ENCODE assay signal across 10 mouse cellular contexts in the genomic region with DNA sequence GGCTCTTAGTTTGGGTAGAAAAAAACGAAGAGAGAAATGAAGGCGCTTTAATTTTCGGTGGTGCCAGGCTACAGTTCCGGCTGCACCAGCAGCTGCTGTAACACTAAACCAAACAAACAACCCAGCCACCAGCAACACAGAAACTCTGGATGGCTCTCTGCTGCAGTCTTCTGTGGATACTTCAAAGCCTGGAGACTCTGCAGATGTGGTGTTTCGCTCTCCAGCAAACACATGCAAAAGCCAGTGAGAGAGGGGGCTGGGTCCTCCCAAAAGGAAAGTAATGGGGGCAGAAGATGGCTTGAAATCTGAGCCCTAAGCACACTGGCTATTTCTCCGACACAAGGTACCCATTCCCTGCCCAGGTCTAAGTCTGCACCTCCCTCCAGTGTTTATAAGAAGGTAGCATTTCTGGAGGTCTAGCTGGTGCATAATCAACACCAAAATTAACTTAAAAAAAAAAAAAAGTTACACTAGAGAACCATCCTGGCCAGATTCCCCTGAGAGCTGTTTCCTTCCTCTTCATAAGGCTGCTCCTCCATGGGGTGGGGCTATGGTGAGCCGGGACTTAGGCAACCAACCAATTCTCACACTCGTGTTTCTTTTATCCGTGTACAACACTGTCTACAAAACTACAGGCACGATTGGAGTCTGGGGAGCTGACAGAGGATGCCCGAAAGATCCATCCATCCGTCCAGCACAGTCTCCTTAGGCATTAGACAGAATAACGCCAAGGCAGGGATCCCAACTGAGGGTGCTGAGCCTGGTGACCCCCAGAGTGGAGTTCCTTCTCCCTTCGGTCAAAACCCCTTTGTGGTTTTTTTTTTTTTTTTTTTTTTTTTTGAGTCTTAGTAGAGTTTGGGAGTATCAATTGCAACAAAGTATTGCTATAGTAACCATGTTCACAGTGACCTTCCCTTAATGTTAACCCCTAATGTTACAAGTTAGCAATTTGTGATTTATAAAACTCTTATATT. TPM values are rescaled to one million over a fixed set of nuclear protein-coding genes. Genes with fewer than 3 reads are reported as not detected.
DNase-seq lines count a peak whose midpoint lies in the region; ATAC-seq and TF ChIP-seq lines count a peak whose summit lies in the region.
"Had no signal": no experiment of that assay in that cellular context is flagged by ENCODE, and none has a peak within 500 bp of the region (broad histone marks: within the 10 kb centered on the region; RNA-seq: fewer than 3 reads in every experiment).

No protein-coding gene starts in this region.

- 23% methylated on average over 14 of the region's 14 CpGs for WGBS in liver, postnatal 0 days (ENCODE audit: insufficient replicate concordance)
- 35% methylated on average over 14 of the region's 14 CpGs for WGBS in liver, embryonic 12.5 days (ENCODE audit: insufficient replicate concordance)
- 26% methylated on average over 14 of the region's 14 CpGs for WGBS in embryonic facial prominence, embryonic 14.5 days
- 22% methylated on average over 14 of the region's 14 CpGs for WGBS in limb, embryonic 14.5 days
- WGBS in thymus, adult 2 months, result 23% methylated on average over 14 of the region's 14 CpGs
- WGBS in forebrain, embryonic 12.5 days, result 65% methylated on average over 14 of the region's 14 CpGs

- no peak for TF ChIP-seq EP300 in liver, postnatal 0 days (IDR thresholded peaks at IDR 0.05; ENCODE audit: low read depth)

- ATAC-seq in liver, postnatal 0 days, result no peak
- no peak for ATAC-seq in liver, embryonic 12.5 days
- ATAC-seq in embryonic facial prominence, embryonic 14.5 days (ENCODE audit: low read depth), result 0 out of 2 replicates have a peak, but pooled peaks have one; percentile 65
- ATAC-seq in limb, embryonic 14.5 days (ENCODE audit: low FRiP score, low read depth), result peak; percentile 62; the same call in 1 of the 2 replicates
- ATAC-seq in forebrain, embryonic 12.5 days (ENCODE audit: low FRiP score), result no peak

- no peak overlapping the region for H3K27ac ChIP-seq in liver, postnatal 0 days (ENCODE audit: low read depth)
- no peak overlapping the region for H3K27ac ChIP-seq in liver, embryonic 12.5 days
- peak overlapping the region; percentile 9; the same call in 1 of the 2 replicates for H3K27ac ChIP-seq in embryonic facial prominence, embryonic 14.5 days (replicated peaks; ENCODE audit: low read depth, low read length)
- H3K27ac ChIP-seq in limb, embryonic 14.5 days (replicated peaks; ENCODE audit: low read depth, low read length), result no peak overlapping the region; the same call in 1 of the 2 replicates
- 0 out of 2 replicates have a peak overlapping the region, but pooled peaks have one; percentile 2 for H3K27ac ChIP-seq in thymus, adult 2 months (ENCODE audit: control insufficient read depth, insufficient read depth, low read length)
- no peak overlapping the region for H3K27ac ChIP-seq in forebrain, embryonic 12.5 days
- H3K27ac ChIP-seq: hindbrain, embryonic 14.5 days; liver, embryonic 13.5 days had no signal

- no peak overlapping the region for H3K9ac ChIP-seq in liver, postnatal 0 days (replicated peaks)
- H3K9ac ChIP-seq in liver, embryonic 12.5 days, result no peak overlapping the region
- H3K9ac ChIP-seq in embryonic facial prominence, embryonic 14.5 days (ENCODE audit: low read depth, low read length), result 0 out of 2 replicates have a peak overlapping the region, but pooled peaks have one; percentile 26
- H3K9ac ChIP-seq in limb, embryonic 14.5 days (ENCODE audit: low read depth, low read length, severe bottlenecking), result no peak overlapping the region
- no peak overlapping the region for H3K9ac ChIP-seq in forebrain, embryonic 12.5 days
- H3K9ac ChIP-seq: hindbrain, embryonic 14.5 days; liver, embryonic 13.5 days had no signal

- H3K9me3 ChIP-seq in liver, postnatal 0 days (ENCODE audit: low read length), result no peaks in the 10 kb centered on the region
- H3K9me3 ChIP-seq in liver, embryonic 12.5 days (replicated peaks), result no peaks in the 10 kb centered on the region
- H3K9me3 ChIP-seq in embryonic facial prominence, embryonic 14.5 days (ENCODE audit: control insufficient read depth, low read length), result no peaks in the 10 kb centered on the region
- no peaks in the 10 kb centered on the region for H3K9me3 ChIP-seq in limb, embryonic 14.5 days (ENCODE audit: control insufficient read depth, low read length)
- no peaks in the 10 kb centered on the region for H3K9me3 ChIP-seq in forebrain, embryonic 12.5 days
- H3K9me3 ChIP-seq: liver, embryonic 13.5 days had no signal

- TF ChIP-seq POLR2A in limb, embryonic 14.5 days (IDR thresholded peaks at IDR 0.05; ENCODE audit: borderline replicate concordance, extremely low read depth, insufficient read depth, insufficient read length), result no peak
- TF ChIP-seq POLR2A in thymus, adult 2 months (IDR thresholded peaks at IDR 0.05; ENCODE audit: control insufficient read depth, extremely low read depth, insufficient read depth, low read length, poor library complexity), result no peak

- no peaks in the 10 kb centered on the region for H3K27me3 ChIP-seq in liver, postnatal 0 days (ENCODE audit: insufficient read depth, low read length)
- H3K27me3 ChIP-seq in liver, embryonic 12.5 days (replicated peaks), result no peaks in the 10 kb centered on the region
- no peaks in the 10 kb centered on the region for H3K27me3 ChIP-seq in embryonic facial prominence, embryonic 14.5 days (replicated peaks; ENCODE audit: control insufficient read depth, insufficient read depth, low read length)
- no peaks in the 10 kb centered on the region for H3K27me3 ChIP-seq in limb, embryonic 14.5 days (ENCODE audit: control insufficient read depth, insufficient read depth, low read length)
- H3K27me3 ChIP-seq in thymus, adult 2 months (ENCODE audit: control insufficient read depth, insufficient read depth, low read length), result no peaks in the 10 kb centered on the region
- peaks cover 19% of the 10 kb centered on the region for H3K27me3 ChIP-seq in forebrain, embryonic 12.5 days
- H3K27me3 ChIP-seq: liver, embryonic 13.5 days had no signal

- peak overlapping the region; percentile 35; the same call in 1 of the 2 replicates for H3K4me2 ChIP-seq in liver, postnatal 0 days (ENCODE audit: low read depth, low read length)
- H3K4me2 ChIP-seq in liver, embryonic 12.5 days, result no peak overlapping the region
- H3K4me2 ChIP-seq in embryonic facial prominence, embryonic 14.5 days (ENCODE audit: low read depth, low read length), result peak overlapping the region; percentile 31
- H3K4me2 ChIP-seq in limb, embryonic 14.5 days (replicated peaks; ENCODE audit: low read depth, low read length, severe bottlenecking), result peak overlapping the region; percentile 28; the same call in 1 of the 2 replicates
- H3K4me2 ChIP-seq in forebrain, embryonic 12.5 days, result no peak overlapping the region
- H3K4me2 ChIP-seq: hindbrain, embryonic 14.5 days; liver, embryonic 13.5 days had no signal

- peaks cover 2% of the 10 kb centered on the region; the same call in 1 of the 2 replicates for H3K4me1 ChIP-seq in liver, postnatal 0 days (ENCODE audit: insufficient read depth)
- no peaks in the 10 kb centered on the region for H3K4me1 ChIP-seq in liver, embryonic 12.5 days
- peaks cover 27% of the 10 kb centered on the region for H3K4me1 ChIP-seq in embryonic facial prominence, embryonic 14.5 days (ENCODE audit: control insufficient read depth, insufficient read depth, low read length)
- H3K4me1 ChIP-seq in limb, embryonic 14.5 days (ENCODE audit: control insufficient read depth, insufficient read depth, low read length), result peaks cover 25% of the 10 kb centered on the region
- H3K4me1 ChIP-seq in thymus, adult 2 months (replicated peaks; ENCODE audit: control insufficient read depth, insufficient read depth, low read length), result peaks cover 9% of the 10 kb centered on the region
- H3K4me1 ChIP-seq in forebrain, embryonic 12.5 days, result peaks cover 14% of the 10 kb centered on the region
- H3K4me1 ChIP-seq: liver, embryonic 13.5 days had no signal

- no peak for DNase-seq in liver, postnatal 0 days
- DNase-seq in embryonic facial prominence, embryonic 14.5 days (ENCODE audit: low spot score), result peak; percentile 77
- peak; percentile 54 for DNase-seq in limb, embryonic 14.5 days (ENCODE audit: low spot score)
- peak; percentile 45 for DNase-seq in thymus, adult 2 months
- DNase-seq in right cerebral cortex, postnatal 25 days, result no peak
- no peak for DNase-seq in adrenal gland, adult 8-10 months
- DNase-seq: liver, embryonic 13.5 days had no signal

- H3K36me3 ChIP-seq in liver, postnatal 0 days (replicated peaks; ENCODE audit: insufficient read depth, low read length), result no peaks in the 10 kb centered on the region
- no peaks in the 10 kb centered on the region for H3K36me3 ChIP-seq in liver, embryonic 12.5 days
- H3K36me3 ChIP-seq in embryonic facial prominence, embryonic 14.5 days (ENCODE audit: control insufficient read depth, insufficient read depth, low read length), result no peaks in the 10 kb centered on the region
- no peaks in the 10 kb centered on the region for H3K36me3 ChIP-seq in limb, embryonic 14.5 days (ENCODE audit: control insufficient read depth, insufficient read depth, low read length)
- no peaks in the 10 kb centered on the region for H3K36me3 ChIP-seq in thymus, adult 2 months (ENCODE audit: control insufficient read depth, insufficient read depth, low read length)
- H3K36me3 ChIP-seq in forebrain, embryonic 12.5 days (replicated peaks), result no peaks in the 10 kb centered on the region
- H3K36me3 ChIP-seq: liver, embryonic 13.5 days had no signal

- H3K4me3 ChIP-seq in liver, postnatal 0 days (ENCODE audit: low read depth, low read length), result no peak overlapping the region
- no peak overlapping the region for H3K4me3 ChIP-seq in liver, embryonic 12.5 days
- H3K4me3 ChIP-seq in embryonic facial prominence, embryonic 14.5 days (ENCODE audit: low read depth, low read length), result no peak overlapping the region
- no peak overlapping the region for H3K4me3 ChIP-seq in limb, embryonic 14.5 days (replicated peaks; ENCODE audit: low read length)
- no peak overlapping the region for H3K4me3 ChIP-seq in thymus, adult 2 months (ENCODE audit: control insufficient read depth, insufficient read depth, low read length)
- H3K4me3 ChIP-seq in forebrain, embryonic 12.5 days (replicated peaks), result no peak overlapping the region
- H3K4me3 ChIP-seq: liver, embryonic 13.5 days had no signal

- TF ChIP-seq CTCF in liver, postnatal 0 days (IDR thresholded peaks at IDR 0.05; ENCODE audit: low read depth), result no peak
- TF ChIP-seq CTCF in thymus, adult 2 months (IDR thresholded peaks at IDR 0.05; ENCODE audit: borderline replicate concordance, control insufficient read depth, extremely low read depth, insufficient read depth, low read length, poor library complexity), result no peak

RNA-seq across cellular contexts. Expression of gene Eif4e3, which starts 55.8 kb away (rescaled TPM):
- polyA plus RNA-seq in liver, postnatal 0 days (2015; fragmentation: Nextera tagmentation; extraction: Ambion mirVana), result 3.8 and 4.3 TPM in 2 replicates
- polyA plus RNA-seq in liver, embryonic 12.5 days (2016; fragmentation: Nextera tagmentation; extraction: Ambion mirVana), result 2.3 and 2.4 TPM in 2 replicates
- 11.2 and 12.1 TPM in 2 replicates for polyA plus RNA-seq in embryonic facial prominence, embryonic 14.5 days (2014; fragmentation: Nextera tagmentation; extraction: Ambion mirVana)
- polyA plus RNA-seq in limb, embryonic 14.5 days (2012; rRNA removed), result 17.4 and 19.8 TPM in 2 replicates
- polyA plus RNA-seq in limb, embryonic 14.5 days (2014; fragmentation: Nextera tagmentation; extraction: Ambion mirVana), result 14.6 and 17.7 TPM in 2 replicates
- 30.4 and 34.4 TPM in 2 replicates for polyA plus RNA-seq in thymus, adult 2 months (2012; rRNA removed)
- polyA plus RNA-seq in forebrain, embryonic 12.5 days (2016; fragmentation: Nextera tagmentation; extraction: Ambion mirVana), result 12.7 and 13.1 TPM in 2 replicates
- 10 to 100 TPM; 15.9 to 28.1 (median 23.3) TPM for total RNA-seq in adrenal gland, adult 8-10 months (2022)

RNA-seq across cellular contexts. Expression of gene Gm20696, which starts 55.9 kb away (rescaled TPM):
- 0.86 and 1.2 TPM in 2 replicates for polyA plus RNA-seq in liver, postnatal 0 days (2015; fragmentation: Nextera tagmentation; extraction: Ambion mirVana)
- polyA plus RNA-seq in liver, embryonic 12.5 days (2016; fragmentation: Nextera tagmentation; extraction: Ambion mirVana), result 1.4 and 3.0 TPM in 2 replicates
- 2.6 and 3.0 TPM in 2 replicates for polyA plus RNA-seq in embryonic facial prominence, embryonic 14.5 days (2014; fragmentation: Nextera tagmentation; extraction: Ambion mirVana)
- 1.4 and 2.0 TPM in 2 replicates for polyA plus RNA-seq in limb, embryonic 14.5 days (2012; rRNA removed)
- 5.9 and 6.4 TPM in 2 replicates for polyA plus RNA-seq in limb, embryonic 14.5 days (2014; fragmentation: Nextera tagmentation; extraction: Ambion mirVana)
- polyA plus RNA-seq in thymus, adult 2 months (2012; rRNA removed), result 2.7 and 3.3 TPM in 2 replicates
- polyA plus RNA-seq in forebrain, embryonic 12.5 days (2016; fragmentation: Nextera tagmentation; extraction: Ambion mirVana), result 4.2 and 6.0 TPM in 2 replicates
- total RNA-seq in adrenal gland, adult 8-10 months (2022), result 1 to 10 TPM; 3.3 to 9.8 (median 5.5) TPM

Comparison
In these comparisons a context has a peak if more than half of its experiments do, and no peak if none do; other contexts are left out.
1. H3K4me2 ChIP-seq: peak in liver, postnatal 0 days (single experiment), embryonic facial prominence, embryonic 14.5 days (single experiment) and limb, embryonic 14.5 days (single experiment); none in liver, embryonic 12.5 days (single experiment) and forebrain, embryonic 12.5 days (single experiment).
2. ATAC-seq: peak in embryonic facial prominence, embryonic 14.5 days (single experiment) and limb, embryonic 14.5 days (single experiment); none in liver, postnatal 0 days (single experiment), liver, embryonic 12.5 days (single experiment) and forebrain, embryonic 12.5 days (single experiment).
3. DNase-seq: peak in embryonic facial prominence, embryonic 14.5 days (single experiment), limb, embryonic 14.5 days (single experiment) and thymus, adult 2 months (single experiment); none in liver, postnatal 0 days (single experiment), right cerebral cortex, postnatal 25 days (single experiment) and adrenal gland, adult 8-10 months (single experiment).
4. H3K27ac ChIP-seq: peak in embryonic facial prominence, embryonic 14.5 days (single experiment) and thymus, adult 2 months (single experiment); none in liver, postnatal 0 days (single experiment), liver, embryonic 12.5 days (single experiment), limb, embryonic 14.5 days (single experiment) and forebrain, embryonic 12.5 days (single experiment).